Mouse (Mus musculus): ENCODE measurements around the gene Zfp354b. TPM values are rescaled to one million over a fixed set of nuclear protein-coding genes. Genes with fewer than 3 reads are reported as not detected.
A peak's percentile ranks its signal among the peaks of the same experiment; 100 is the strongest.

Zfp354b gene
- 3.6 and 3.7 TPM in 2 replicates for polyA plus RNA-seq (2015; fragmentation: Nextera tagmentation; extraction: Ambion mirVana)

- Histone ChIP-seq H3K4me2 (replicated peaks) (peak within 1 kb of the TSS; percentile 82), H3K4me1 (peaks cover 9% of the 10 kb centered on the region; the same call in 1 of the 2 replicates), H3K27ac (replicated peaks) (peak within 1 kb of the TSS; percentile 74), H3K4me3 (peak within 1 kb of the TSS; percentile 83), H3K27me3 (no peaks in the 10 kb centered on the region), H3K36me3 (no peaks in the 10 kb centered on the region), H3K9me3 (no peaks in the 10 kb centered on the region), H3K9ac (replicated peaks) (peak within 1 kb of the TSS; percentile 85)
- peak; percentile 96 for ATAC-seq (replicated peaks)
- 2% methylated on average over 18 of the region's 18 CpGs for WGBS
Observed at GRCm38 (mm10) chr11:50931451-50931866, at the start of gene Zfp354b. Zfp354b (minus strand) TSS chr11:50931633.

GRCm38 (mm10) chr11:50977216-50977615 is 45.8 kb upstream of the Zfp354b start:
- Histone ChIP-seq H3K36me3 (no peaks in the 10 kb centered on the region), H3K27me3 (no peaks in the 10 kb centered on the region), H3K9me3 (no peaks in the 10 kb centered on the region), H3K4me1 (no peaks in the 10 kb centered on the region), H3K27ac (replicated peaks) (no peak overlapping the region), H3K9ac (replicated peaks) (no peak overlapping the region), H3K4me3 (no peak overlapping the region), H3K4me2 (replicated peaks) (no peak overlapping the region)
- 69% methylated on average over 4 of the region's 4 CpGs for WGBS
- ATAC-seq (replicated peaks) = no peak

- Histone ChIP-seq H3K36me3 (no peaks in the 10 kb centered on the region), H3K4me1 (no peaks in the 10 kb centered on the region), H3K4me3 (no peak within 1 kb of the TSS), H3K27ac (replicated peaks) (no peak within 1 kb of the TSS), H3K27me3 (no peaks in the 10 kb centered on the region), H3K9me3 (no peaks in the 10 kb centered on the region), H3K4me2 (replicated peaks) (no peak within 1 kb of the TSS), H3K9ac (replicated peaks) (no peak within 1 kb of the TSS)
- ATAC-seq (replicated peaks) = no peak
- 89% methylated on average over 11 of the region's 11 CpGs for WGBS
Observed at GRCm38 (mm10) chr11:50966230-50966629, 34.8 kb upstream of the Zfp354b start, which contains the start of gene Olfr1378. Olfr1378 (plus strand) TSS chr11:50966530.

GRCm38 (mm10) chr11:50964886-50965285 is 33.5 kb upstream of the Zfp354b start:
- no peak overlapping the region for H3K4me2 ChIP-seq (replicated peaks)
- no peaks in the 10 kb centered on the region for H3K4me1 ChIP-seq
- 91% methylated on average over 2 of the region's 2 CpGs for WGBS
- ATAC-seq (replicated peaks) = no peak
- H3K4me3 ChIP-seq = no peak overlapping the region
- no peaks in the 10 kb centered on the region for H3K36me3 ChIP-seq
- no peak overlapping the region for H3K27ac ChIP-seq (replicated peaks)
- H3K27me3 ChIP-seq = no peaks in the 10 kb centered on the region
- no peaks in the 10 kb centered on the region for H3K9me3 ChIP-seq
- no peak overlapping the region for H3K9ac ChIP-seq (replicated peaks)

DNA sequence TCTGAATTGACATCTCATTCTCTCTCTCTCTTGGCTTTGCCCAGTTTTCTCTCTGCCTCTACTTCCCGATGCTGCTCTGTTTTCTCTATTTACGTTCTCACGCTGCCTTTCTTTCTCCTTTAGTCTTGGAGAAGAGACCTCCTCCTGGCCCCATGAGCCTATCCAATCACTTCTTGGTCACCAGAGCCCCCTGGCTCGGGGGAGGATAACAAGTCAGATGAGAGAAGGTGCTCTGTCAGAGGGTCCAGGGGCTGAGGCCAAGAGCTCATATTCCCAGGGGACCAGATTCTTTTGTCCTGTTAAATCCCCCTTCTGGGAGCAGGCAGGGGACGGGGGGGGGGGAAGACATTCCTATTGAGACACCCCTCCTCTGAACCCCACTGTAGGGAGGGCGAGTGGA is 22.2 kb upstream of the Zfp354b start, which contains the start of gene Prop1:
Gene Prop1, minus strand, starts transcription at position 101 of the 400 bp plus-strand sequence.
- no peaks in the 10 kb centered on the region for H3K27me3 ChIP-seq
- no peak within 1 kb of the TSS for H3K27ac ChIP-seq (replicated peaks)
- H3K36me3 ChIP-seq = no peaks in the 10 kb centered on the region
- H3K4me2 ChIP-seq (replicated peaks) = no peak within 1 kb of the TSS
- WGBS = 61% methylated on average over 6 of the region's 6 CpGs
- H3K4me3 ChIP-seq = no peak within 1 kb of the TSS
- H3K4me1 ChIP-seq = no peaks in the 10 kb centered on the region
- H3K9me3 ChIP-seq = no peaks in the 10 kb centered on the region
- ATAC-seq (replicated peaks) = no peak
- no peak within 1 kb of the TSS for H3K9ac ChIP-seq (replicated peaks)

GRCm38 (mm10) chr11:50952290-50952689 is 20.9 kb upstream of the Zfp354b start:
- ATAC-seq (replicated peaks) = no peak
- Histone ChIP-seq H3K4me2 (replicated peaks) (no peak overlapping the region), H3K9me3 (no peaks in the 10 kb centered on the region), H3K4me3 (no peak overlapping the region), H3K27me3 (no peaks in the 10 kb centered on the region), H3K9ac (replicated peaks) (no peak overlapping the region), H3K36me3 (no peaks in the 10 kb centered on the region), H3K27ac (replicated peaks) (no peak overlapping the region), H3K4me1 (no peaks in the 10 kb centered on the region)
- 78% methylated on average over 14 of the region's 14 CpGs for WGBS

DNA sequence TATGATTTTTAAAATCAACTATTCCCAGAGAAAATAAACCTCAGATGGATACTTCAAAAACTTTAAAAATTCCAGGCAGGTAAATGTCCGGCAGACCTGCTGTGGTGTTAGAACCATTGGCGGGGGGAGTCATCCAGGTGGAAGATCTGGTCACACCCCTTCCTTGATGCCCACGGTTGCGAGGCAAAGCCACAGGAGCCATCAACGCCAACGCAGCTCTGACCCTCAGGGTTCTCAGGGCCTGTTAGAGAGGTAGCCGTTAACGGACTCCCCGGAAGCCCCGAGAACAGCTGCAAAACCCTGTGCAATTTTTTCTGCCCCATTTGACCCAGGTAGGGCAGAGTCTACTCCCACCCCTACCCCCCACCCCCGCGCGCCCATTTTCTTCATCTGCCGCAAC is 12.1 kb upstream of the Zfp354b start, which contains the start of gene 4933414I15Rik:
Gene 4933414I15Rik, minus strand, starts transcription at position 260 of the 400 bp plus-strand sequence.
- ATAC-seq (replicated peaks) = no peak
- Histone ChIP-seq H3K9me3 (no peaks in the 10 kb centered on the region), H3K4me1 (no peaks in the 10 kb centered on the region), H3K4me2 (replicated peaks) (no peak within 1 kb of the TSS), H3K27me3 (no peaks in the 10 kb centered on the region), H3K9ac (replicated peaks) (no peak within 1 kb of the TSS), H3K4me3 (no peak within 1 kb of the TSS), H3K36me3 (no peaks in the 10 kb centered on the region), H3K27ac (replicated peaks) (no peak within 1 kb of the TSS)
- WGBS = 82% methylated on average over 14 of the region's 14 CpGs

GRCm38 (mm10) chr11:50942386-50942785 is 11.0 kb upstream of the Zfp354b start:
- Histone ChIP-seq H3K27ac (replicated peaks) (no peak overlapping the region), H3K9me3 (no peaks in the 10 kb centered on the region), H3K27me3 (no peaks in the 10 kb centered on the region), H3K36me3 (no peaks in the 10 kb centered on the region), H3K9ac (replicated peaks) (no peak overlapping the region), H3K4me2 (replicated peaks) (no peak overlapping the region), H3K4me1 (no peaks in the 10 kb centered on the region), H3K4me3 (no peak overlapping the region)
- ATAC-seq (replicated peaks) = no peak
- 78% methylated on average over 12 of the region's 12 CpGs for WGBS

GRCm38 (mm10) chr11:50939621-50940366 is 8.4 kb upstream of the Zfp354b start:
- no peaks in the 10 kb centered on the region for H3K27me3 ChIP-seq
- WGBS = 36% methylated on average over 14 of the region's 14 CpGs
- H3K9ac ChIP-seq (replicated peaks) = no peak overlapping the region
- H3K27ac ChIP-seq (replicated peaks) = no peak overlapping the region
- no peaks in the 10 kb centered on the region for H3K9me3 ChIP-seq
- no peaks in the 10 kb centered on the region for H3K36me3 ChIP-seq
- no peaks in the 10 kb centered on the region for H3K4me1 ChIP-seq
- H3K4me2 ChIP-seq (replicated peaks) = no peak overlapping the region
- no peak for ATAC-seq (replicated peaks)
- no peak overlapping the region for H3K4me3 ChIP-seq

DNA sequence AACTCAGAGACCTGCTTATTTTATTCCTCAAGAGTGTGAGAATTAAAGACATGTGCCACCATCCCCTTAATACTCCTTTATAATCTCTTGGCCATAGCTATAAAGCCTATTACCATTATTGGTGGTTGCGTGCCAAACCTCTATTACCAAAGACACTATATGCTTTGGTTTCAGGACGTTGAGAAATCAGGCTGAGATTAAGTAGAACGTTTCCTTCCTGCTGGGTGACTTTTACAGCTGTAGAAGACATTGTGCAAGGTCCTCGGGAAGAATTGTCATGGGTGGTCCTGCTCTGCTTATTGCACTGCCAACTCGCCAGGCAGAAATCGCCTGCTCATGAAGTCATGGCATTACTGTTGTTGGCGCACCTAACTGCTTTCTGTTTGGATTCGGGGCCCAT is 7.0 kb upstream of the Zfp354b start:
- Histone ChIP-seq H3K4me2 (replicated peaks) (no peak overlapping the region), H3K27ac (replicated peaks) (no peak overlapping the region), H3K4me1 (no peaks in the 10 kb centered on the region), H3K36me3 (no peaks in the 10 kb centered on the region), H3K27me3 (no peaks in the 10 kb centered on the region), H3K9me3 (no peaks in the 10 kb centered on the region), H3K4me3 (no peak overlapping the region), H3K9ac (replicated peaks) (no peak overlapping the region)
- ATAC-seq (replicated peaks) = no peak
- WGBS = 74% methylated on average over 8 of the region's 8 CpGs

- no peaks in the 10 kb centered on the region for H3K27me3 ChIP-seq
- no peaks in the 10 kb centered on the region for H3K9me3 ChIP-seq
- ATAC-seq (replicated peaks) = peak; percentile 50
- WGBS = 63% methylated on average over 1 of the region's 1 CpGs
- H3K36me3 ChIP-seq = no peaks in the 10 kb centered on the region
- H3K27ac ChIP-seq (replicated peaks) = peak overlapping the region; percentile 74
- peak overlapping the region; percentile 82 for H3K4me2 ChIP-seq (replicated peaks)
- peaks cover 9% of the 10 kb centered on the region; the same call in 1 of the 2 replicates for H3K4me1 ChIP-seq
- H3K4me3 ChIP-seq = peak overlapping the region; percentile 83
- H3K9ac ChIP-seq (replicated peaks) = peak overlapping the region; percentile 85; the same call in 1 of the 2 replicates
Observed at GRCm38 (mm10) chr11:50932040-50932439, 607 bp upstream of the Zfp354b start.

- ATAC-seq (replicated peaks) = peak; percentile 80
- H3K4me1 ChIP-seq = peaks cover 9% of the 10 kb centered on the region; the same call in 1 of the 2 replicates
- WGBS = under 1% methylated on average over 16 of the region's 16 CpGs
- H3K9ac ChIP-seq (replicated peaks) = peak overlapping the region; percentile 85
- H3K36me3 ChIP-seq = no peaks in the 10 kb centered on the region
- H3K27me3 ChIP-seq = no peaks in the 10 kb centered on the region
- peak overlapping the region; percentile 83 for H3K4me3 ChIP-seq
- H3K9me3 ChIP-seq = no peaks in the 10 kb centered on the region
- peak overlapping the region; percentile 74 for H3K27ac ChIP-seq (replicated peaks)
- peak overlapping the region; percentile 82 for H3K4me2 ChIP-seq (replicated peaks)
Observed at GRCm38 (mm10) chr11:50931021-50931420, 412 bp downstream of the Zfp354b start.
